Comparison of ENCODE assay signal across 39 mouse cellular contexts in genomic region chr7:90210116-90210515, GRCm38 (mm10). TPM values are rescaled to one million over a fixed set of nuclear protein-coding genes. Genes with fewer than 3 reads are reported as not detected.
DNase-seq lines count a peak whose midpoint lies in the region; ATAC-seq and TF ChIP-seq lines count a peak whose summit lies in the region.
"Had no signal": no experiment of that assay in that cellular context is flagged by ENCODE, and none has a peak within 500 bp of the region (broad histone marks: within the 10 kb centered on the region; RNA-seq: fewer than 3 reads in every experiment).

No protein-coding gene starts in this region.

- H3K4me3 ChIP-seq in liver, embryonic 12.5 days = no peak overlapping the region
- H3K4me3 ChIP-seq in liver, embryonic 14.5 days (ENCODE audit: insufficient read depth in 1 of 2, low read depth in 2 of 2, low read length in 2 of 2) = no peak overlapping the region
- H3K4me3 ChIP-seq: embryonic facial prominence, embryonic 10.5 days; embryonic facial prominence, embryonic 15.5 days; heart, adult 2 months; heart, embryonic 13.5 days; kidney, embryonic 15.5 days; layer of hippocampus, adult 2 months; limb, embryonic 15.5 days; lung, embryonic 15.5 days; myocyte; neural tube, embryonic 12.5 days had no signal

- no peaks in the 10 kb centered on the region for H3K9me3 ChIP-seq in liver, embryonic 12.5 days (replicated peaks)
- no peaks in the 10 kb centered on the region for H3K9me3 ChIP-seq in liver, embryonic 14.5 days (ENCODE audit: control insufficient read depth, low read length)
- H3K9me3 ChIP-seq: embryonic facial prominence, embryonic 10.5 days; embryonic facial prominence, embryonic 15.5 days; heart, embryonic 13.5 days; kidney, embryonic 15.5 days; limb, embryonic 15.5 days; lung, embryonic 15.5 days; neural tube, embryonic 12.5 days had no signal

- no peak overlapping the region for H3K4me2 ChIP-seq in liver, embryonic 12.5 days
- no peak overlapping the region for H3K4me2 ChIP-seq in liver, embryonic 14.5 days (ENCODE audit: low read depth)
- H3K4me2 ChIP-seq: embryonic facial prominence, embryonic 15.5 days; heart, embryonic 13.5 days; kidney, embryonic 15.5 days; limb, embryonic 15.5 days; lung, embryonic 15.5 days; midbrain, embryonic 11.5 days; neural tube, embryonic 12.5 days had no signal

- ATAC-seq in liver, embryonic 12.5 days = peak; percentile 28
- ATAC-seq in liver, embryonic 14.5 days (ENCODE audit: insufficient read depth) = peak; percentile 36; the same call in 1 of the 2 replicates
- ATAC-seq: forebrain, embryonic 14.5 days; hindbrain, embryonic 16.5 days had no signal

- H3K9ac ChIP-seq in liver, embryonic 12.5 days = no peak overlapping the region
- H3K9ac ChIP-seq in liver, embryonic 14.5 days (replicated peaks) = no peak overlapping the region
- H3K9ac ChIP-seq: embryonic facial prominence, embryonic 15.5 days; heart, embryonic 13.5 days; kidney, embryonic 15.5 days; limb, embryonic 15.5 days; lung, embryonic 15.5 days; neural tube, embryonic 12.5 days had no signal

- H3K4me1 ChIP-seq in liver, embryonic 12.5 days = peaks cover 20% of the 10 kb centered on the region
- H3K4me1 ChIP-seq in liver, embryonic 14.5 days (replicated peaks; ENCODE audit: control insufficient read depth in 2 of 2, insufficient read depth in 2 of 2, low read length in 1 of 2) = no peaks in the 10 kb centered on the region; a peak in 2 of 4 replicates
- H3K4me1 ChIP-seq: embryonic facial prominence, embryonic 10.5 days; embryonic facial prominence, embryonic 15.5 days; kidney, embryonic 15.5 days; limb, embryonic 15.5 days; lung, embryonic 15.5 days; neural tube, embryonic 12.5 days had no signal

- WGBS in liver, embryonic 12.5 days (ENCODE audit: insufficient replicate concordance) = 88% methylated on average over 2 of the region's 2 CpGs
- 92% methylated on average over 2 of the region's 2 CpGs for WGBS in liver, embryonic 14.5 days (ENCODE audit: insufficient replicate concordance)

- TF ChIP-seq EP300 in liver, embryonic 14.5 days (IDR thresholded peaks at IDR 0.05; ENCODE audit: low read depth) = no peak

- no peaks in the 10 kb centered on the region for H3K27me3 ChIP-seq in liver, embryonic 12.5 days (replicated peaks)
- H3K27me3 ChIP-seq in liver, embryonic 14.5 days (ENCODE audit: control insufficient read depth, insufficient read depth, low read length) = no peaks in the 10 kb centered on the region
- H3K27me3 ChIP-seq: embryonic facial prominence, embryonic 15.5 days; heart, embryonic 13.5 days; kidney, embryonic 15.5 days; limb, embryonic 15.5 days; lung, embryonic 15.5 days; neural tube, embryonic 12.5 days had no signal

- H3K36me3 ChIP-seq in liver, embryonic 12.5 days = peaks cover 52% of the 10 kb centered on the region
- peaks cover 35% of the 10 kb centered on the region for H3K36me3 ChIP-seq in liver, embryonic 14.5 days (replicated peaks; ENCODE audit: control insufficient read depth, insufficient read depth, low read depth)

- H3K27ac ChIP-seq in liver, embryonic 12.5 days = no peak overlapping the region
- H3K27ac ChIP-seq in liver, embryonic 14.5 days = no peak overlapping the region
- H3K27ac ChIP-seq: embryonic facial prominence, embryonic 10.5 days; embryonic facial prominence, embryonic 15.5 days; heart, adult 2 months; heart, embryonic 13.5 days; kidney, embryonic 15.5 days; layer of hippocampus, adult 2 months; limb, embryonic 15.5 days; lung, embryonic 15.5 days; neural tube, embryonic 12.5 days had no signal

- DNase-seq in adrenal gland, postnatal 10 days = peak; percentile 61
- no peak for DNase-seq in adrenal gland, adult 8-10 months
- no peak for DNase-seq in liver
- no peak for DNase-seq in liver, embryonic 14.5 days (ENCODE audit: low read depth in 3 of 3, low spot score in 3 of 3)
- DNase-seq in retina, embryonic 14.5 days (ENCODE audit: low spot score) = no peak
- no peak for DNase-seq in thymus, postnatal 4 days
- DNase-seq: cerebellum, adult 2 months; cerebellum, postnatal 25 days; heart, adult 2 months; heart, postnatal 10 days; kidney, adult 18-20 months; kidney, postnatal 36 days; right cerebral cortex, postnatal 4 days; thymus, adult 2 months; thymus, postnatal 36 days had no signal

- TF ChIP-seq CTCF in liver, embryonic 14.5 days (IDR thresholded peaks at IDR 0.05; ENCODE audit: low read depth) = no peak

RNA-seq across cellular contexts. Expression of gene Ccdc83, which starts 55.5 kb away (rescaled TPM):
- total RNA-seq in adrenal gland, postnatal 10 days (2021) = not detected
- not detected for total RNA-seq in adrenal gland, adult 8-10 months (2022)
- polyA plus RNA-seq in liver, embryonic 12.5 days (2016; fragmentation: Nextera tagmentation; extraction: Ambion mirVana) = not detected in 2 replicates
- polyA plus RNA-seq in liver, embryonic 14.5 days (2012; rRNA removed) = not detected in 2 replicates
- not detected in 2 replicates for polyA plus RNA-seq in liver, embryonic 14.5 days (2014; fragmentation: Nextera tagmentation; extraction: Ambion mirVana)
- total RNA-seq: adrenal gland, postnatal 36 days; gastrocnemius, adult 8-10 months; heart, adult 2 months; heart, postnatal 10 days; layer of hippocampus, adult 2 months; layer of hippocampus, postnatal 14 days; left cerebral cortex, adult 8-10 months; left cerebral cortex, postnatal 36 days; megakaryocyte, adult 5-6 weeks; MEL; midbrain, postnatal 0 days had no signal
- polyA plus RNA-seq: cerebellum, adult 2 months; embryonic facial prominence, embryonic 10.5 days; forebrain, embryonic 14.5 days; frontal cortex, adult 2 months; heart, embryonic 13.5 days; hindbrain, embryonic 11.5 days; hindbrain, embryonic 16.5 days; intestine, embryonic 14.5 days; kidney, embryonic 15.5 days; limb, embryonic 15.5 days; lung, embryonic 15.5 days; midbrain, postnatal 0 days; neural tube, embryonic 12.5 days; thymus, adult 2 months had no signal
